Mouse (Mus musculus): Measurements from ENCODE around the gene Hist2h2be. TPM values are rescaled to one million over a fixed set of nuclear protein-coding genes. Genes with fewer than 3 reads are reported as not detected.
"Not testable (repeated sequence)": the region's sequence is repeated elsewhere in the genome, so short reads cannot be mapped to it uniquely, and the experiment has no call there.

The Hist2h2be gene
- polyA plus RNA-seq, 1 experiment from 2014 or later: 8.6 TPM

DNA sequence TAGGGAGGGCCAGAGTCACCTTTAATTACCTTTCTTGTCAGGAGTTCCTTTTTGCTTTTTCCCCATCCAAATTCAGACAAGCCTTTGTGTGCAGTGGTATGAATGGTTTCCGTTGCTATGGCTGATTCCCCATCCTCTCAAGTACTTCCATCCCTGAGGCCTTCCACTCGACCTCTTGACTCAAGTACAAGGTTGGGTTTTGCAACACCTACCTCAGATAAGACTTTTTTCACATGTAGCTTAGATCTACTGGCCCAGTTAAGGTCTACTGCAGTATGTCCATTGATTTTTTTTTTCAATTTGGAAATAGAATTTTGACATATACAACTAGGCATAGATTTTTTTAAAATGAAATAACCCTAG is 10.8 kb downstream of the Hist2h2be start:
- H3K4me1 ChIP-seq (ENCODE audit: control insufficient read depth, insufficient read depth, low read length): no peaks in the 10 kb centered on the region
- 76% methylated on average over 2 of the region's 2 CpGs for WGBS
- DNase-seq (ENCODE audit: low spot score): no peak
- no peak overlapping the region for H3K4me2 ChIP-seq (ENCODE audit: low read depth)
- no peak overlapping the region for H3K4me3 ChIP-seq (ENCODE audit: low read depth, low read length)
- ATAC-seq (ENCODE audit: insufficient read depth, low FRiP score, low TSS enrichment): no peak
- H3K36me3 ChIP-seq (ENCODE audit: control insufficient read depth, insufficient read depth, low read length): no peaks in the 10 kb centered on the region
- no peaks in the 10 kb centered on the region for H3K9me3 ChIP-seq (ENCODE audit: control insufficient read depth, low read length)
- H3K27ac ChIP-seq (ENCODE audit: low read depth, low read length): no peak overlapping the region
- no peaks in the 10 kb centered on the region for H3K27me3 ChIP-seq (ENCODE audit: control insufficient read depth, insufficient read depth, low read length)
- no peak overlapping the region for H3K9ac ChIP-seq (ENCODE audit: low read length)

DNA sequence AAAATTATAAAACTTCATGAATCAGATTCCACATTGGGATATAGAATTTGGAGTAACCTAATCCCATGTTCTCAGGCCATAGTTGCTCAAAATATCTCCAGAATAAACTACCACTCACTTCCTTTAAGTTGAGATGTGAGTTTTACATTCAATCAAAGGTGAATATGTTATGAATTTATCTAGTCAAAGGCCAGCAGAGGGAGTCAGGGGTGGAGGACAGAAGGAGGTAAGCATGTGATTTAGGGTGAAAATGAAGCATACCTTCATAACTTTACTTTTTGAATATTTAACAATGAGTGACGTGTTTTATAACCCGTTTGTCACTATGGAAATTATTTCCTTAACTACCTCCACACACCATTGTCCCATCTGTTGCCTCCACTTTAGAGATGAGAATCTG is 14.0 kb downstream of the Hist2h2be start:
- Histone ChIP-seq H3K4me1 (ENCODE audit: control insufficient read depth, insufficient read depth, low read length) (peaks cover 9% of the 10 kb centered on the region), H3K4me2 (ENCODE audit: low read depth) (no peak overlapping the region), H3K27me3 (ENCODE audit: control insufficient read depth, insufficient read depth, low read length) (no peaks in the 10 kb centered on the region), H3K4me3 (ENCODE audit: low read depth, low read length) (no peak overlapping the region), H3K36me3 (ENCODE audit: control insufficient read depth, insufficient read depth, low read length) (no peaks in the 10 kb centered on the region), H3K27ac (ENCODE audit: low read depth, low read length) (no peak overlapping the region), H3K9me3 (ENCODE audit: control insufficient read depth, low read length) (no peaks in the 10 kb centered on the region), H3K9ac (ENCODE audit: low read length) (no peak overlapping the region)
- DNase-seq (ENCODE audit: low spot score) (no peak), ATAC-seq (ENCODE audit: insufficient read depth, low FRiP score, low TSS enrichment) (no peak)
- WGBS: 97% methylated on average over 2 of the region's 2 CpGs

DNA sequence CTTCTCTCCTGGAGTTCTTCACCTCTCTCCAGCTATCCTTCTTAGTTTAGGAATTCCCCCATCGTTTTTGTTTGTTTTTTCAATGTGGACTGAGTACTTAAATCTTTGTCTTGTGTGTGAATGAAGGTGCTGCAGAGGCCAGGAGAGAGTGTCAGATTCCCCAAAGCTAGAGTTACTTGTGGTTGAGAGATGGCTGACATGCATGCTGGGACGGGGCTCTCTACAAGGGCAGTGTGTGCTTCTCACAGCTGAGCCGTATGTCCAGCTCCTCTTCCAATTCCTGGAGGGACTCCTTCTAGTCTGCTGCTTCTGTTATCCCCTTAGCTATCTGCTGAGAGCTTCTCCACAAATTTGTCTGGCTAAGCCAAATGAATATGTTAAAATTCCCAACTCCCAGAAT is 14.9 kb downstream of the Hist2h2be start:
- Histone ChIP-seq H3K27me3 (ENCODE audit: control insufficient read depth, insufficient read depth, low read length) (no peaks in the 10 kb centered on the region), H3K36me3 (ENCODE audit: control insufficient read depth, insufficient read depth, low read length) (no peaks in the 10 kb centered on the region), H3K9me3 (ENCODE audit: control insufficient read depth, low read length) (no peaks in the 10 kb centered on the region), H3K4me1 (ENCODE audit: control insufficient read depth, insufficient read depth, low read length) (peaks cover 9% of the 10 kb centered on the region), H3K27ac (ENCODE audit: low read depth, low read length) (no peak overlapping the region), H3K4me3 (ENCODE audit: low read depth, low read length) (no peak overlapping the region), H3K9ac (ENCODE audit: low read length) (no peak overlapping the region), H3K4me2 (ENCODE audit: low read depth) (no peak overlapping the region)
- DNase-seq (ENCODE audit: low spot score) (no peak), ATAC-seq (ENCODE audit: insufficient read depth, low FRiP score, low TSS enrichment) (no peak)
- WGBS: 67% methylated on average over 3 of the region's 3 CpGs

DNA sequence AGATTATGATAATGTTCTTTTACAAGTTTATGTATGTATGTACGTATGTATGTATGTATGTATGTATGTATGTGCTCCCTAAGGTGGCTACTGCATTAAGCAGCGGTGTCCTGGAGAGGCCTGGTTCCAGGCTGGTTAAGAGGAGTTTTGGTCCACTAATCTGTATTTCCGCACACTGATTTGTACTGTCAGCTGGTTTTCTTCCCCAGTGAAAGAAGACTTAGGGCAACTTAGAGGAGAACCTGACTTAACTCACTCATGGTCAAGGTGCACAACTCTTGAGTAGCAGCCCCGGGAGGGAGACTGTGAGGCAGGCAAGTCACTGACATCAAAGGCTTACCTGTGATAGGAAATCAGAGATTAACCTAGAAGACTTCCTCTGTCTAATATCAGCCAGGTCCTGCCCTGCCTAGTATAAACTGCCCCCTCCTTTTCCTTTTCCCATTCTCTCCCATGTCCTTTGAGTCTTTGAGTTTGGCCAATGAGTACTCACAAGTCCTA is 16.0 kb downstream of the Hist2h2be start:
- peak overlapping the region; percentile 42 for H3K4me3 ChIP-seq (ENCODE audit: low read depth, low read length)
- H3K36me3 ChIP-seq (ENCODE audit: control insufficient read depth, insufficient read depth, low read length): no peaks in the 10 kb centered on the region
- no peak for DNase-seq (ENCODE audit: low spot score)
- no peaks in the 10 kb centered on the region for H3K9me3 ChIP-seq (ENCODE audit: control insufficient read depth, low read length)
- H3K9ac ChIP-seq (ENCODE audit: low read length): peak overlapping the region; percentile 82
- 84% methylated on average over 4 of the region's 4 CpGs for WGBS
- H3K4me1 ChIP-seq (ENCODE audit: control insufficient read depth, insufficient read depth, low read length): peaks cover 9% of the 10 kb centered on the region
- peak overlapping the region; percentile 51 for H3K4me2 ChIP-seq (ENCODE audit: low read depth)
- H3K27me3 ChIP-seq (ENCODE audit: control insufficient read depth, insufficient read depth, low read length): no peaks in the 10 kb centered on the region
- no peak overlapping the region for H3K27ac ChIP-seq (ENCODE audit: low read depth, low read length)
- no peak for ATAC-seq (ENCODE audit: insufficient read depth, low FRiP score, low TSS enrichment)

DNA sequence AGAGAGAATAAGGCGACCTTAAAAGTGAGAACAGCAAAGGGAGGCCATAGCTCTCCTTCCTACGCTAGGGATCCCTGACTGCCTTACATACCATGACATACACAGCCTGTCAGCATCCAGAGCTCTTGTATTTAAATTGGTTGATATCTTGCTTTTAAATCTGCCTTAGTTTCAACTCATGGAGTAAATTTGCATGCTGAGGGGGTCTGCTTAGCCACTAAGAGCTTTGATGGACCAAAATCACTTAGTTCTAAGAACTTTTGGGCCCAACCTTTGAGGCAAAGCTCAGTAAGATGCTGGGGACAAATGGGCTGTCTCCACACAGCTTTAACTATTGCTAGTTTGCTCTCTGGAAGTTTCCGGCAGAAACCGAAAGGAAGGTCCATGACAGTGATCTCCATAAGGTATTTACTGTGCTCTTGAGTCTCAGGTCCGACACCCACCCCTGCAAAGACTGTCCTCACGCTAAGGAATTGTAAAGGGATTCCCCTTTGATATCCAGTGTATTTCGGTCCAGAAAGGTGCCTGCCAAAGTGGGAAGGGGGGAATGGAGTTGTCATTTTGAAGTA is 16.5 kb downstream of the Hist2h2be start:
- Histone ChIP-seq H3K27me3 (ENCODE audit: control insufficient read depth, insufficient read depth, low read length) (no peaks in the 10 kb centered on the region), H3K4me1 (ENCODE audit: control insufficient read depth, insufficient read depth, low read length) (peaks cover 9% of the 10 kb centered on the region), H3K36me3 (ENCODE audit: control insufficient read depth, insufficient read depth, low read length) (no peaks in the 10 kb centered on the region), H3K9me3 (ENCODE audit: control insufficient read depth, low read length) (no peaks in the 10 kb centered on the region), H3K9ac (ENCODE audit: low read length) (peak overlapping the region; percentile 82), H3K27ac (ENCODE audit: low read depth, low read length) (peak overlapping the region; percentile 84), H3K4me3 (ENCODE audit: low read depth, low read length) (peak overlapping the region; percentile 42), H3K4me2 (ENCODE audit: low read depth) (peak overlapping the region; percentile 51)
- WGBS: 28% methylated on average over 7 of the region's 7 CpGs
- ATAC-seq (ENCODE audit: insufficient read depth, low FRiP score, low TSS enrichment) (no peak), DNase-seq (ENCODE audit: low spot score) (peak; percentile 43)

DNA sequence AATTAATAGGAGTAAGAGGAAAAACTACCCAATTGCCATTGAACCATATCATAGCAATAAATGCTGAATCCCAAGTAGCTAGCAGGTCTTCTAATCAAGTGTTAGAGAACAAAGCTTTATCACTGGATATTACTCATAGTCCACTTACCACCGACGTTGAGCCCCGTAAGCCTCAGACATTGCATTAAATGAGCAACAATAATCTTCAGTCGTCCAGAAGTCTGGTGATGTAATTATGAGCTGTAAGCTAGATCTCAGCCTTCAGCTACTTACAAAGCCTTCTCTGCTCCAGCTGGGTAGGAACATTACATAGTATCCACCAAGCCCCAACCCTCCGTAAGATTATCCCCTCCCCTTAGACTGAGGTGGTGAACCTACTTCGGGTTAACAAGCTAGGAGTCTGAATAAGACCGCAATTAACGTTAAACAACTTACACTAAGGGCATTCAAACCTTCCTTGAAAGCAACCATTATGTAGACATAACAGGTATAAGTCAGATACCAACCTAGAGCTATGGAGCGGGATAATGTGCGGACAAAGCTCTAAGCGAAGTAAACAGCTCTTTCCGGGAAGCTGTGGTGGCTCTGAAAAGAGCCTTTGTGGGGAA is 17.1 kb downstream of the Hist2h2be start:
- DNase-seq (ENCODE audit: low spot score): peak; percentile 49
- Histone ChIP-seq H3K27ac (ENCODE audit: low read depth, low read length) (peak overlapping the region; percentile 84), H3K4me2 (ENCODE audit: low read depth) (peak overlapping the region; percentile 51), H3K4me1 (ENCODE audit: control insufficient read depth, insufficient read depth, low read length) (peaks cover 9% of the 10 kb centered on the region), H3K27me3 (ENCODE audit: control insufficient read depth, insufficient read depth, low read length) (no peaks in the 10 kb centered on the region), H3K9me3 (ENCODE audit: control insufficient read depth, low read length) (no peaks in the 10 kb centered on the region), H3K4me3 (ENCODE audit: low read depth, low read length) (peak overlapping the region; percentile 42), H3K36me3 (ENCODE audit: control insufficient read depth, insufficient read depth, low read length) (no peaks in the 10 kb centered on the region), H3K9ac (ENCODE audit: low read length) (peak overlapping the region; percentile 82)
- ATAC-seq (ENCODE audit: insufficient read depth, low FRiP score, low TSS enrichment): no peak
- 0% methylated on average over 12 of the region's 12 CpGs for WGBS

DNA sequence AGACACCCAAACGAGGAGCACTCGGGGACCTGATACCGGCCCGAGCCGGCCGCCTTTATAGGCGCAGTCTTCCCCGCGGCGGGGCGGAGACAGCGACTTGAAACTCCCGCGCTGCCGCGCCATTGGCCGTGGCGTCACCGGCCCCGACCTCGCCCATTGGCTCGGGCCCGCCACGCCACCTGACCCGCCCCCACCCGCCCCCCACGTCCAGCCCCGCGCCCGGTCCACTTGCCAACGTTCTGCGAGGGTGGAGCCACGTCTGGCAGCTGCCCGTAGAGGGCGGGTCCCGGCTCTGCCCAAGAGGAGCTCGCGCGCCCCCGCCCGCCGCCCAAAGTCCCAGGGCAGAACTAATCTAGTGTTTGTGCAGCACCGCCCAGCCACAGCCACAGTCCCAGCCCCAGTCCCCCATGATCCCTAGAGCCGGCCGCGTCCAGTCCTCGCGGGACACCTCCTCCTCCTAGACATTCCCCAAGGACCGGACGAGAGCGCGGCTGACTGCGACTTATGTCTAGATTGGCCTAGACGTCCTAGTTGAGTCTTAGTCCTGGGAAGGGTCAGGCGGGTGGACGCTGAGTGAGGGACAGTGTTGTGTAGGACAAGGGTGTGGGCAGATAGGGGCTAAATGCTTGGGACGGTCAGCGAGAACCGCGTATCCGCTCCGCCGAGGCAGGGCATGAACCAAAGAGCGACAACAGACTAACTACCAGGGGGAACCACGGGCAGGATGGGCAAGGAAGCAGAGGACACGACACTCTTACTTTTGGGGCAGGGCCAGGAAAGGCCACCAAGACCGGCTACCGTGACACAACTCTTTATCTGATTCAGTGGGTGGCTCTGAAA is 18.3 kb downstream of the Hist2h2be start, which contains the start of gene Hist2h3c2:
Gene Hist2h3c2, minus strand, starts transcription at position 174 of the 840 bp plus-strand sequence.
- not testable (repeated sequence) for H3K36me3 ChIP-seq (ENCODE audit: control insufficient read depth, insufficient read depth, low read length); DNase-seq (ENCODE audit: low spot score); H3K9me3 ChIP-seq (ENCODE audit: control insufficient read depth, low read length); H3K27me3 ChIP-seq (ENCODE audit: control insufficient read depth, insufficient read depth, low read length)
- peak within 1 kb of the TSS; percentile 82 for H3K9ac ChIP-seq (ENCODE audit: low read length)
- H3K4me3 ChIP-seq (ENCODE audit: low read depth, low read length): peak within 1 kb of the TSS; percentile 42
- peak within 1 kb of the TSS; percentile 84 for H3K27ac ChIP-seq (ENCODE audit: low read depth, low read length)
- peaks cover 10% of the 10 kb centered on the region for H3K4me1 ChIP-seq (ENCODE audit: control insufficient read depth, insufficient read depth, low read length)
- H3K4me2 ChIP-seq (ENCODE audit: low read depth): peak within 1 kb of the TSS; percentile 51
- WGBS: 0% methylated on average over 19 of the region's 68 CpGs
- peak; percentile 91 for ATAC-seq (ENCODE audit: insufficient read depth, low FRiP score, low TSS enrichment)

DNA sequence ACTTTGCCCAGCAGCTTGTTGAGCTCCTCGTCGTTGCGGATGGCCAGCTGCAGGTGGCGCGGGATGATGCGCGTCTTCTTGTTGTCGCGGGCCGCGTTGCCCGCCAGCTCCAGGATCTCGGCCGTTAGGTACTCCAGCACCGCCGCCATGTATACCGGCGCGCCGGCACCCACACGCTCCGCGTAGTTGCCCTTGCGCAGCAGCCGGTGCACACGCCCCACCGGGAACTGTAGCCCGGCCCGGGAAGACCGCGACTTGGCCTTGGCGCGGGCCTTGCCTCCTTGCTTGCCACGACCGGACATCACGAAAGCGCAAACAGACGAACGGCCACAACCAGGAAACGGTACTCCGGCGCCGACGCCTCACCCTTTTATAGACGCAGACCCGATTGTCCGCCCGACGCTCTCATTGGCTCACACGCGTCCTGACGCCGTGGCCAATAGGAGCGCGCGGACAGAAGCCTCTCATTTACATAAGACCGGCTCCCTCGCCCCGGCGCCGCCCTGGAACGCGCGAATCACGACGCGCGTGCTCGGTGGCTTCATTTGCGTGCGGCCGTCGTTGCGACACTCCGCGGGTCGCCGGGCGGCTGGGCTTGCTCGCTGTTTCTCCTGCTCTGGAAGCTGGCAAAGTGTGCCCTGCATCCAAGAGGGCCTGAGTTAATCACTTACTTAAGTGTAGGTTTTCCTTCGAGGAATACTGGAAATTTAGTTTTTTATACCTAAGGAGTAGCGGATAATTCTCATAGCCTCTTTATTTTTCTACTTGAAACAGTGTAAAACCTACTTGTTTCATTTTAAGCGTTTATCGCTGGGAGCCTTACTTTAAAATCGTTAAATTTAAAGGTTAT is 19.3 kb downstream of the Hist2h2be start, which contains the start of gene Hist2h2aa2:
Gene Hist2h2aa2, minus strand, starts transcription at position 328 of the 850 bp plus-strand sequence.
- peak within 1 kb of the TSS; percentile 63 for H3K27ac ChIP-seq (ENCODE audit: low read depth, low read length)
- ATAC-seq (ENCODE audit: insufficient read depth, low FRiP score, low TSS enrichment): peak; percentile 84

More for the DNA sequence above, 19.3 kb downstream of the Hist2h2be start, which contains the start of gene Hist2h2aa2:
- H3K9ac ChIP-seq (ENCODE audit: low read length): peak within 1 kb of the TSS; percentile 20
- DNase-seq (ENCODE audit: low spot score): peak; percentile 75
- H3K27me3 ChIP-seq (ENCODE audit: control insufficient read depth, insufficient read depth, low read length); H3K36me3 ChIP-seq (ENCODE audit: control insufficient read depth, insufficient read depth, low read length); H3K9me3 ChIP-seq (ENCODE audit: control insufficient read depth, low read length): not testable (repeated sequence)
- 5% methylated on average over 25 of the region's 85 CpGs for WGBS
- H3K4me1 ChIP-seq (ENCODE audit: control insufficient read depth, insufficient read depth, low read length): peaks cover 13% of the 10 kb centered on the region
- H3K4me2 ChIP-seq (ENCODE audit: low read depth): peak within 1 kb of the TSS; percentile 31
- peak within 1 kb of the TSS; percentile 13 for H3K4me3 ChIP-seq (ENCODE audit: low read depth, low read length)
